Mouse (Mus musculus) gonadal fat pad, adult 2 months (tissue): Measurements from ENCODE around the gene Wdr86. TPM values are rescaled to one million over a fixed set of nuclear protein-coding genes. Genes with fewer than 3 reads are reported as not detected.
"Not testable (repeated sequence)": the region's sequence is repeated elsewhere in the genome, so short reads cannot be mapped to it uniquely, and the experiment has no call there.

Experiments used
- DNase-seq: peaks from one replicate; pipeline ENCODE4 v3.0.0-alpha.2; 2012; ENCODE audit warnings: low read depth
- polyA plus RNA-seq: library from polyadenylated mRNA; depleted of rRNA; stranded (reverse); fragments of >200 nt; gene quantifications from 2 replicates; pipeline ENCODE4 v1.2.3, GENCODE M21; 2012

The Wdr86 gene
- polyA plus RNA-seq, 1 experiment, result 2.0 TPM

GRCm38 (mm10) chr5:24733134-24733533 lies 2.6 kb upstream of the Wdr86 start:
- DNase-seq, result no peak

GRCm38 (mm10) chr5:24730986-24731385 lies 459 bp upstream of the Wdr86 start:
- no peak for DNase-seq

GRCm38 (mm10) chr5:24729797-24730487 lies 585 bp downstream of the Wdr86 start:
- no peak for DNase-seq

GRCm38 (mm10) chr5:24726901-24727836 lies 3.4 kb downstream of the Wdr86 start:
- DNase-seq, result no peak

GRCm38 (mm10) chr5:24725897-24726296 lies 4.6 kb downstream of the Wdr86 start:
- DNase-seq, result no peak

- DNase-seq, result no peak
Observed at GRCm38 (mm10) chr5:24724805-24725204, 5.7 kb downstream of the Wdr86 start.

GRCm38 (mm10) chr5:24724270-24724634 lies 6.3 kb downstream of the Wdr86 start:
- DNase-seq, result no peak

GRCm38 (mm10) chr5:24723527-24724269 lies 6.8 kb downstream of the Wdr86 start:
- DNase-seq, result no peak

- DNase-seq, result no peak
Observed at GRCm38 (mm10) chr5:24719852-24720251, 10.7 kb downstream of the Wdr86 start.

GRCm38 (mm10) chr5:24718076-24718475 lies 12.5 kb downstream of the Wdr86 start:
- DNase-seq, result no peak

GRCm38 (mm10) chr5:24713987-24714386 lies 16.5 kb downstream of the Wdr86 start:
- DNase-seq, result no peak

GRCm38 (mm10) chr5:24713199-24713598 lies 17.3 kb downstream of the Wdr86 start:
- DNase-seq, result no peak

- DNase-seq, result no peak
Observed at GRCm38 (mm10) chr5:24711615-24712014, 18.9 kb downstream of the Wdr86 start.

GRCm38 (mm10) chr5:24709962-24710361 lies 20.6 kb downstream of the Wdr86 start:
- no peak for DNase-seq

GRCm38 (mm10) chr5:24704615-24705014 lies 25.9 kb downstream of the Wdr86 start:
- DNase-seq, result no peak

- no peak for DNase-seq
Observed at GRCm38 (mm10) chr5:24701271-24701670, 29.3 kb downstream of the Wdr86 start.

GRCm38 (mm10) chr5:24696704-24697103 lies 33.8 kb downstream of the Wdr86 start:
- no peak for DNase-seq

- no peak for DNase-seq
Observed at GRCm38 (mm10) chr5:24687696-24688095, 42.8 kb downstream of the Wdr86 start.

- DNase-seq, result not testable (repeated sequence)
Observed at GRCm38 (mm10) chr5:24686671-24687420, 43.7 kb downstream of the Wdr86 start.

- DNase-seq, result no peak
Observed at GRCm38 (mm10) chr5:24686176-24686575, 44.4 kb downstream of the Wdr86 start.

- DNase-seq, result peak; percentile 94
Observed at GRCm38 (mm10) chr5:24685366-24686093, 45.0 kb downstream of the Wdr86 start, which contains the start of gene Nub1. TSS of gene Nub1 (plus strand) at chr5:24685532.
